Mouse (Mus musculus) limb, embryonic 14.5 days (tissue): ENCODE measurements around the gene Uap1. TPM values are rescaled to one million over a fixed set of nuclear protein-coding genes. Genes with fewer than 3 reads are reported as not detected.

Experiments
- ATAC-seq: fragments of 200-750 bp; cut with Nextera tagmentation; 2 replicates; pipeline ENCODE4 v1.8.0; 2017; ENCODE audit warnings: low read depth, moderate number of reproducible peaks, moderate TSS enrichment; ENCODE audit not compliant: low FRiP score
- DNase-seq: peaks from one replicate; pipeline ENCODE4 v3.0.0-alpha.2; 2015; ENCODE audit warnings: low spot score
- H3K27ac ChIP-seq: fragments of 300-500 bp; sonication (generic); replicated peaks from 2 replicates; pipeline ENCODE4 v1.5.1; 2014; ENCODE audit warnings: low read depth, mild to moderate bottlenecking, low read length, moderate library complexity, mixed read lengths
- H3K27me3 ChIP-seq: fragments of 300-500 bp; sonication (generic); 2 replicates; pipeline ENCODE4 v1.6.1; 2014; ENCODE audit warnings: low read length, mixed read lengths; ENCODE audit not compliant: control insufficient read depth, insufficient read depth
- H3K36me3 ChIP-seq: fragments of 300-500 bp; sonication (generic); 2 replicates; pipeline ENCODE4 v1.6.1; 2014; ENCODE audit warnings: mild to moderate bottlenecking, low read length, moderate library complexity, mixed read lengths; ENCODE audit not compliant: control insufficient read depth, insufficient read depth
- H3K4me1 ChIP-seq: fragments of 300-500 bp; sonication (generic); 2 replicates; pipeline ENCODE4 v1.6.1; 2014; ENCODE audit warnings: antibody characterized with exemption, low read length, mixed read lengths; ENCODE audit not compliant: control insufficient read depth, insufficient read depth
- H3K4me2 ChIP-seq: fragments of 300-500 bp; sonication (generic); replicated peaks from 2 replicates; pipeline ENCODE4 v1.6.1; 2014; ENCODE audit warnings: low read depth, mild to moderate bottlenecking, low read length, moderate library complexity; ENCODE audit not compliant: severe bottlenecking
- H3K4me3 ChIP-seq: fragments of 300-500 bp; sonication (generic); replicated peaks from 2 replicates; pipeline ENCODE4 v1.5.1; 2014; ENCODE audit warnings: low read length
- H3K9ac ChIP-seq: fragments of 300-500 bp; sonication (generic); 2 replicates; pipeline ENCODE4 v1.6.1; 2014; ENCODE audit warnings: mild to moderate bottlenecking, low read depth, low read length, moderate library complexity; ENCODE audit not compliant: severe bottlenecking
- H3K9me3 ChIP-seq: fragments of 300-500 bp; sonication (generic); 2 replicates; pipeline ENCODE4 v1.6.1; 2016; ENCODE audit warnings: low read length; ENCODE audit not compliant: control insufficient read depth
- POLR2A ChIP-seq: fragments of 200-500 bp; IDR thresholded peaks from 2 replicates; pipeline ENCODE4 v1.8.0; 2012; ENCODE audit warnings: inconsistent platforms, mild to moderate bottlenecking, moderate library complexity, borderline replicate concordance; ENCODE audit not compliant: insufficient read depth, insufficient read length; ENCODE audit errors: extremely low read depth
- WGBS: fragments of 180-500 bp; shearing (Covaris S2); extraction: QIAGEN DNeasy Blood & Tissue Kit; methylation state at CpG from one replicate; pipeline ENCODE4 v1.1.7; 2014; 5-methylcytosine and 5-hydroxymethylcytosine counted together
- polyA plus RNA-seq, 2 experiments: library from polyadenylated mRNA; depleted of rRNA in 1 of 2; stranded (reverse) in 1 of 2; unstranded in 1 of 2; fragments of >200 nt; fragmentation: Nextera tagmentation in 1 of 2; extraction: Ambion mirVana in 1 of 2; gene quantifications; 2 replicates each; pipeline versions ENCODE4 v1.2.1 to v1.2.3; 2012 to 2014

The Uap1 gene
- polyA plus RNA-seq, 2 experiments = 50.5 to 76.4 TPM

GRCm38 (mm10) chr1:170149756-170150155, 25.0 kb downstream of the Uap1 start:
- Histone ChIP-seq H3K36me3 (peaks cover 38% of the 10 kb centered on the region), H3K27me3 (no peaks in the 10 kb centered on the region), H3K27ac (no peak overlapping the region), H3K9me3 (no peaks in the 10 kb centered on the region), H3K9ac (no peak overlapping the region), H3K4me2 (no peak overlapping the region), H3K4me3 (no peak overlapping the region), H3K4me1 (no peaks in the 10 kb centered on the region)
- DNase-seq (no peak), ATAC-seq (no peak)
- 87% methylated on average over 4 of the region's 4 CpGs for WGBS
- TF ChIP-seq POLR2A = no peak

GRCm38 (mm10) chr1:170148536-170148935, 26.2 kb downstream of the Uap1 start:
- Histone ChIP-seq H3K4me3 (no peak overlapping the region), H3K4me1 (no peaks in the 10 kb centered on the region), H3K4me2 (no peak overlapping the region), H3K36me3 (peaks cover 42% of the 10 kb centered on the region), H3K9me3 (no peaks in the 10 kb centered on the region), H3K27me3 (no peaks in the 10 kb centered on the region), H3K9ac (no peak overlapping the region), H3K27ac (no peak overlapping the region)
- TF ChIP-seq POLR2A = no peak
- DNase-seq (no peak), ATAC-seq (no peak)
- WGBS = 87% methylated on average over 6 of the region's 6 CpGs

- Histone ChIP-seq H3K36me3 (peaks cover 48% of the 10 kb centered on the region), H3K4me2 (no peak overlapping the region), H3K4me3 (no peak overlapping the region), H3K27me3 (no peaks in the 10 kb centered on the region), H3K4me1 (no peaks in the 10 kb centered on the region), H3K27ac (no peak overlapping the region), H3K9ac (no peak overlapping the region), H3K9me3 (no peaks in the 10 kb centered on the region)
- no peak for DNase-seq
- no peak for ATAC-seq
- WGBS = 85% methylated on average over 9 of the region's 9 CpGs
- TF ChIP-seq POLR2A = no peak
Observed at GRCm38 (mm10) chr1:170147651-170148448, 26.9 kb downstream of the Uap1 start.

- no peak overlapping the region for H3K9ac ChIP-seq
- no peak for TF ChIP-seq POLR2A
- no peaks in the 10 kb centered on the region for H3K9me3 ChIP-seq
- 80% methylated on average over 4 of the region's 4 CpGs for WGBS
- H3K4me1 ChIP-seq = no peaks in the 10 kb centered on the region
- no peak overlapping the region for H3K4me3 ChIP-seq
- H3K36me3 ChIP-seq = peaks cover 57% of the 10 kb centered on the region
- ATAC-seq (no peak), DNase-seq (no peak)
- H3K27ac ChIP-seq = no peak overlapping the region
- no peak overlapping the region for H3K4me2 ChIP-seq
- no peaks in the 10 kb centered on the region for H3K27me3 ChIP-seq
Observed at GRCm38 (mm10) chr1:170145606-170146005, 29.2 kb downstream of the Uap1 start.

GRCm38 (mm10) chr1:170142256-170142871, 32.4 kb downstream of the Uap1 start:
- Histone ChIP-seq H3K4me3 (no peak overlapping the region), H3K4me2 (no peak overlapping the region), H3K4me1 (no peaks in the 10 kb centered on the region), H3K27ac (no peak overlapping the region), H3K27me3 (no peaks in the 10 kb centered on the region), H3K9ac (no peak overlapping the region), H3K9me3 (no peaks in the 10 kb centered on the region), H3K36me3 (peaks cover 35% of the 10 kb centered on the region)
- 92% methylated on average over 8 of the region's 8 CpGs for WGBS
- no peak for ATAC-seq
- TF ChIP-seq POLR2A = no peak
- DNase-seq = no peak
